Mouse (Mus musculus) neural tube, embryonic 11.5 days (tissue): Measurements from ENCODE around the gene Dock1. TPM values are rescaled to one million over a fixed set of nuclear protein-coding genes. Genes with fewer than 3 reads are reported as not detected.
A peak's percentile ranks its signal among the peaks of the same experiment; 100 is the strongest.

ENCODE experiments used
- ATAC-seq: fragments of 200-750 bp; cut with Nextera tagmentation; 2 replicates; pipeline ENCODE4 v1.8.0; 2017; ENCODE audit warnings: moderate number of reproducible peaks, mild to moderate bottlenecking, moderate TSS enrichment, moderate library complexity; ENCODE audit not compliant: insufficient read depth, low FRiP score, low TSS enrichment
- DNase-seq: peaks from one replicate; pipeline ENCODE4 v3.0.0-alpha.2; 2015; ENCODE audit warnings: low spot score
- H3K27ac ChIP-seq: fragments of 300-500 bp; sonication (generic); 2 replicates; pipeline ENCODE4 v1.5.1; 2014; ENCODE audit warnings: low read depth, mild to moderate bottlenecking, low read length
- H3K27me3 ChIP-seq: fragments of 300-500 bp; sonication (generic); 2 replicates; pipeline ENCODE4 v1.6.1; 2014; ENCODE audit warnings: mild to moderate bottlenecking, low read length, mixed read lengths; ENCODE audit not compliant: control insufficient read depth, insufficient read depth
- H3K36me3 ChIP-seq: fragments of 300-500 bp; sonication (generic); 2 replicates; pipeline ENCODE4 v1.6.1; 2014; ENCODE audit warnings: mild to moderate bottlenecking, low read length, moderate library complexity, mixed read lengths; ENCODE audit not compliant: control insufficient read depth, insufficient read depth
- H3K4me1 ChIP-seq: fragments of 300-500 bp; sonication (generic); 2 replicates; pipeline ENCODE4 v1.6.1; 2014; ENCODE audit warnings: low read length, mixed read lengths; ENCODE audit not compliant: control insufficient read depth, insufficient read depth
- H3K4me2 ChIP-seq: fragments of 300-500 bp; sonication (generic); 2 replicates; pipeline ENCODE4 v1.6.1; 2014; ENCODE audit warnings: low read depth, mild to moderate bottlenecking, moderate library complexity
- H3K4me3 ChIP-seq: fragments of 300-500 bp; sonication (generic); 2 replicates; pipeline ENCODE4 v1.5.1; 2014; ENCODE audit warnings: low read depth, low read length
- H3K9ac ChIP-seq: fragments of 300-500 bp; sonication (generic); 2 replicates; pipeline ENCODE4 v1.6.1; 2014; ENCODE audit warnings: mild to moderate bottlenecking, low read length
- H3K9me3 ChIP-seq: fragments of 300-500 bp; sonication (generic); 2 replicates; pipeline ENCODE4 v1.6.1; 2016; ENCODE audit warnings: low read length; ENCODE audit not compliant: control insufficient read depth
- WGBS: fragments of 180-500 bp; shearing (Covaris S2); extraction: QIAGEN DNeasy Blood & Tissue Kit; methylation state at CpG from one replicate; pipeline ENCODE4 v1.1.7; 2014; 5-methylcytosine and 5-hydroxymethylcytosine counted together
- polyA plus RNA-seq: library from polyadenylated mRNA; unstranded; fragments of >200 nt; fragmentation: Nextera tagmentation; extraction: Ambion mirVana; gene quantifications from 2 replicates; pipeline ENCODE4 v1.2.1, GENCODE M21; 2014

Gene Dock1
- polyA plus RNA-seq, 1 experiment from 2014 or later = 26.3 TPM

- Histone ChIP-seq H3K9ac (no peak overlapping the region), H3K36me3 (no peaks in the 10 kb centered on the region), H3K27me3 (no peaks in the 10 kb centered on the region), H3K4me3 (no peak overlapping the region), H3K4me1 (no peaks in the 10 kb centered on the region), H3K9me3 (no peaks in the 10 kb centered on the region), H3K4me2 (no peak overlapping the region), H3K27ac (no peak overlapping the region)
- ATAC-seq (no peak), DNase-seq (peak; percentile 61)
- 78% methylated on average over 2 of the region's 2 CpGs for WGBS
These were observed 193.7 kb downstream of the Dock1 start for GRCm38 (mm10) chr7:134864175-134864574.

GRCm38 (mm10) chr7:134872511-134872910 is 202.1 kb downstream of the Dock1 start:
- Histone ChIP-seq H3K27ac (no peak overlapping the region), H3K4me3 (no peak overlapping the region), H3K9me3 (no peaks in the 10 kb centered on the region), H3K9ac (no peak overlapping the region), H3K36me3 (no peaks in the 10 kb centered on the region), H3K27me3 (no peaks in the 10 kb centered on the region), H3K4me1 (no peaks in the 10 kb centered on the region), H3K4me2 (no peak overlapping the region)
- 84% methylated on average over 3 of the region's 3 CpGs for WGBS
- ATAC-seq (no peak), DNase-seq (no peak)

- H3K27ac ChIP-seq = no peak overlapping the region
- no peaks in the 10 kb centered on the region for H3K4me1 ChIP-seq
- ATAC-seq (no peak), DNase-seq (no peak)
- H3K4me2 ChIP-seq = no peak overlapping the region
- H3K27me3 ChIP-seq = no peaks in the 10 kb centered on the region
- no peak overlapping the region for H3K9ac ChIP-seq
- 90% methylated on average over 7 of the region's 7 CpGs for WGBS
- no peaks in the 10 kb centered on the region for H3K9me3 ChIP-seq
- H3K4me3 ChIP-seq = no peak overlapping the region
- H3K36me3 ChIP-seq = no peaks in the 10 kb centered on the region
These were observed 202.5 kb downstream of the Dock1 start for GRCm38 (mm10) chr7:134872981-134873380.

- 42% methylated on average over 6 of the region's 6 CpGs for WGBS
- ATAC-seq = no peak
- H3K9me3 ChIP-seq = no peaks in the 10 kb centered on the region
- no peak overlapping the region for H3K9ac ChIP-seq
- no peak for DNase-seq
- no peak overlapping the region for H3K4me3 ChIP-seq
- H3K27ac ChIP-seq = no peak overlapping the region
- H3K4me2 ChIP-seq = no peak overlapping the region
- no peaks in the 10 kb centered on the region for H3K36me3 ChIP-seq
- no peaks in the 10 kb centered on the region for H3K27me3 ChIP-seq
- no peaks in the 10 kb centered on the region; the same call in 1 of the 2 replicates for H3K4me1 ChIP-seq
These were observed 208.5 kb downstream of the Dock1 start for GRCm38 (mm10) chr7:134878985-134879384.

- no peak overlapping the region for H3K9ac ChIP-seq
- no peaks in the 10 kb centered on the region for H3K9me3 ChIP-seq
- ATAC-seq (no peak), DNase-seq (no peak)
- no peak overlapping the region for H3K4me2 ChIP-seq
- H3K4me1 ChIP-seq = no peaks in the 10 kb centered on the region; the same call in 1 of the 2 replicates
- H3K27me3 ChIP-seq = no peaks in the 10 kb centered on the region
- H3K4me3 ChIP-seq = no peak overlapping the region
- H3K36me3 ChIP-seq = no peaks in the 10 kb centered on the region
- H3K27ac ChIP-seq = no peak overlapping the region
- WGBS = 77% methylated on average over 6 of the region's 6 CpGs
These were observed 210.0 kb downstream of the Dock1 start for GRCm38 (mm10) chr7:134880431-134880830.

- H3K27ac ChIP-seq = no peak overlapping the region
- no peaks in the 10 kb centered on the region for H3K9me3 ChIP-seq
- H3K4me2 ChIP-seq = no peak overlapping the region
- ATAC-seq = no peak
- DNase-seq = no peak
- no peaks in the 10 kb centered on the region; the same call in 1 of the 2 replicates for H3K4me1 ChIP-seq
- H3K36me3 ChIP-seq = no peaks in the 10 kb centered on the region
- 59% methylated on average over 6 of the region's 6 CpGs for WGBS
- no peaks in the 10 kb centered on the region for H3K27me3 ChIP-seq
- H3K4me3 ChIP-seq = no peak overlapping the region
- H3K9ac ChIP-seq = no peak overlapping the region
These were observed 213.1 kb downstream of the Dock1 start for GRCm38 (mm10) chr7:134883516-134883915.

GRCm38 (mm10) chr7:134892449-134892871 is 222.0 kb downstream of the Dock1 start:
- ATAC-seq = no peak
- Histone ChIP-seq H3K27ac (no peak overlapping the region), H3K36me3 (no peaks in the 10 kb centered on the region), H3K9ac (no peak overlapping the region), H3K4me2 (no peak overlapping the region), H3K9me3 (no peaks in the 10 kb centered on the region), H3K4me3 (no peak overlapping the region), H3K27me3 (no peaks in the 10 kb centered on the region), H3K4me1 (no peaks in the 10 kb centered on the region)
- WGBS = 83% methylated on average over 13 of the region's 13 CpGs
- DNase-seq = no peak

GRCm38 (mm10) chr7:134892972-134893371 is 222.5 kb downstream of the Dock1 start:
- Histone ChIP-seq H3K27ac (no peak overlapping the region), H3K4me1 (no peaks in the 10 kb centered on the region), H3K4me2 (no peak overlapping the region), H3K9ac (no peak overlapping the region), H3K4me3 (no peak overlapping the region), H3K27me3 (no peaks in the 10 kb centered on the region), H3K36me3 (no peaks in the 10 kb centered on the region), H3K9me3 (no peaks in the 10 kb centered on the region)
- 91% methylated on average over 4 of the region's 4 CpGs for WGBS
- no peak for ATAC-seq
- DNase-seq = no peak

- no peaks in the 10 kb centered on the region for H3K9me3 ChIP-seq
- no peak for DNase-seq
- H3K9ac ChIP-seq = no peak overlapping the region
- H3K4me3 ChIP-seq = no peak overlapping the region
- no peaks in the 10 kb centered on the region for H3K36me3 ChIP-seq
- WGBS = 80% methylated on average over 2 of the region's 2 CpGs
- no peak overlapping the region for H3K27ac ChIP-seq
- no peaks in the 10 kb centered on the region for H3K4me1 ChIP-seq
- H3K27me3 ChIP-seq = no peaks in the 10 kb centered on the region
- no peak for ATAC-seq
- no peak overlapping the region for H3K4me2 ChIP-seq
These were observed 224.2 kb downstream of the Dock1 start for GRCm38 (mm10) chr7:134894604-134895003.
